In the genomic region with DNA sequence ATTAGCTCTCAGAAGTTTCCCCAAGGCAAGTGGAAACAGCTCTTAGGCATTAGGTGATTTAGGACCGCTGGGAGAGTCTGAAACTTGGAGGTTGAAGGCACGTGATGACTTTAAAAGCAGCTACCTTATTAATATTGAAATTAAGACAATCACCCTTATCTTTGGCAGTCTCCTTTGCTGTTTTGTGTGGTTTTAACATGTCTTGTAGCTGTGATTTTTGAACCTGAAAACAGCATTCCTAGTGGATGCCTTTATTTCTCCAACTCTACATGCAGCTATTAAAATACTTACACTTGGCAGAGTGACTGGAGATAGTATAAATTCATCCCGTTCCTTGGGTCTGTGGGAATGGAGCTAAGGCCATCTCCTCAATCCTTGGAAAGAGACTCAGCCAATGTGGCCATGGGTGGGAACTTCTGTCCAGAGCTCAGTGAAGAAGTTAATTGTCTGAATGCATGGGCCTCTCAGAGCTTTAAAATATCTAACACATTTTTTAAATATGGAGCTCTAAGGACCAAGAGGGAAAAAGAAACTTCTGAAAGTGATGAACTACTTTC, we compare ENCODE assay signal across 25 mouse cellular contexts. TPM values are rescaled to one million over a fixed set of nuclear protein-coding genes. Genes with fewer than 3 reads are reported as not detected.
DNase-seq lines count a peak whose midpoint lies in the region; ATAC-seq lines count a peak whose summit lies in the region.
"Had no signal": no experiment of that assay in that cellular context is flagged by ENCODE, and none has a peak within 500 bp of the region (broad histone marks: within the 10 kb centered on the region; RNA-seq: fewer than 3 reads in every experiment).

No protein-coding gene starts in this region.

- H3K9me3 ChIP-seq in heart, embryonic 10.5 days, result no peaks in the 10 kb centered on the region
- H3K9me3 ChIP-seq in heart, embryonic 12.5 days (replicated peaks), result no peaks in the 10 kb centered on the region
- no peaks in the 10 kb centered on the region for H3K9me3 ChIP-seq in midbrain, embryonic 11.5 days (ENCODE audit: control insufficient read depth, low read length)
- no peaks in the 10 kb centered on the region for H3K9me3 ChIP-seq in midbrain, embryonic 13.5 days
- no peaks in the 10 kb centered on the region for H3K9me3 ChIP-seq in limb, embryonic 11.5 days (ENCODE audit: control insufficient read depth, low read length)
- no peaks in the 10 kb centered on the region for H3K9me3 ChIP-seq in limb, embryonic 15.5 days
- H3K9me3 ChIP-seq: forebrain, embryonic 12.5 days; hindbrain, embryonic 15.5 days had no signal

- peaks cover 32% of the 10 kb centered on the region for H3K4me1 ChIP-seq in heart, embryonic 10.5 days
- peaks cover 19% of the 10 kb centered on the region for H3K4me1 ChIP-seq in heart, embryonic 12.5 days (replicated peaks)
- peaks cover 8% of the 10 kb centered on the region; the same call in 1 of the 2 replicates for H3K4me1 ChIP-seq in midbrain, embryonic 11.5 days (ENCODE audit: control insufficient read depth, insufficient read depth, low read length)
- peaks cover 12% of the 10 kb centered on the region for H3K4me1 ChIP-seq in midbrain, embryonic 13.5 days (replicated peaks)
- peaks cover 18% of the 10 kb centered on the region for H3K4me1 ChIP-seq in limb, embryonic 11.5 days (ENCODE audit: control insufficient read depth, insufficient read depth, low read length)
- peaks cover 40% of the 10 kb centered on the region for H3K4me1 ChIP-seq in limb, embryonic 15.5 days

- H3K27me3 ChIP-seq in heart, embryonic 10.5 days (ENCODE audit: insufficient read depth, poor library complexity, severe bottlenecking), result peaks cover 100% of the 10 kb centered on the region
- peaks cover 92% of the 10 kb centered on the region for H3K27me3 ChIP-seq in heart, embryonic 12.5 days (replicated peaks)
- H3K27me3 ChIP-seq in midbrain, embryonic 11.5 days (ENCODE audit: control insufficient read depth, insufficient read depth, low read length), result peaks cover 96% of the 10 kb centered on the region
- H3K27me3 ChIP-seq in midbrain, embryonic 13.5 days, result peaks cover 99% of the 10 kb centered on the region
- H3K27me3 ChIP-seq in limb, embryonic 11.5 days (ENCODE audit: control insufficient read depth, insufficient read depth, low read length), result peaks cover 43% of the 10 kb centered on the region
- peaks cover 57% of the 10 kb centered on the region for H3K27me3 ChIP-seq in limb, embryonic 15.5 days

- H3K4me2 ChIP-seq in heart, embryonic 12.5 days, result no peak overlapping the region
- H3K4me2 ChIP-seq in midbrain, embryonic 11.5 days, result no peak overlapping the region
- H3K4me2 ChIP-seq in midbrain, embryonic 13.5 days (replicated peaks), result no peak overlapping the region
- peak overlapping the region; percentile 47 for H3K4me2 ChIP-seq in limb, embryonic 11.5 days (ENCODE audit: low read depth, severe bottlenecking)
- H3K4me2 ChIP-seq in limb, embryonic 15.5 days, result peak overlapping the region; percentile 65
- H3K4me2 ChIP-seq: forebrain, embryonic 12.5 days; heart, embryonic 11.5 days; hindbrain, embryonic 15.5 days had no signal

- no peak overlapping the region for H3K4me3 ChIP-seq in heart, embryonic 10.5 days
- no peak overlapping the region for H3K4me3 ChIP-seq in heart, embryonic 12.5 days
- no peak overlapping the region for H3K4me3 ChIP-seq in midbrain, embryonic 11.5 days (ENCODE audit: low read depth, low read length)
- H3K4me3 ChIP-seq in midbrain, embryonic 13.5 days (replicated peaks), result no peak overlapping the region
- H3K4me3 ChIP-seq in limb, embryonic 11.5 days (ENCODE audit: low read depth, low read length), result peak overlapping the region; percentile 63
- H3K4me3 ChIP-seq in limb, embryonic 15.5 days, result peak overlapping the region; percentile 66
- H3K4me3 ChIP-seq: erythroblast, embryonic 14.5 days; forebrain, embryonic 12.5 days; hindbrain, embryonic 15.5 days had no signal

- no peak for ATAC-seq in heart, embryonic 12.5 days (ENCODE audit: insufficient number of reproducible peaks, low FRiP score)
- no peak for ATAC-seq in midbrain, embryonic 11.5 days (ENCODE audit: low FRiP score)
- no peak for ATAC-seq in midbrain, embryonic 13.5 days
- no peak for ATAC-seq in limb, embryonic 11.5 days (ENCODE audit: insufficient number of reproducible peaks, low FRiP score, low TSS enrichment, low read depth)
- no peak for ATAC-seq in limb, embryonic 15.5 days (ENCODE audit: insufficient number of reproducible peaks, low FRiP score, low TSS enrichment, low read depth)
- ATAC-seq: forebrain, embryonic 16.5 days had no signal

- H3K9ac ChIP-seq in heart, embryonic 12.5 days, result no peak overlapping the region
- H3K9ac ChIP-seq in midbrain, embryonic 11.5 days (ENCODE audit: low read length), result no peak overlapping the region
- H3K9ac ChIP-seq in midbrain, embryonic 13.5 days (replicated peaks), result no peak overlapping the region
- peak overlapping the region; percentile 50 for H3K9ac ChIP-seq in limb, embryonic 11.5 days (ENCODE audit: low read length)
- no peak overlapping the region for H3K9ac ChIP-seq in limb, embryonic 15.5 days
- H3K9ac ChIP-seq: forebrain, embryonic 12.5 days; hindbrain, embryonic 15.5 days had no signal

- DNase-seq in heart, embryonic 10.5 days (ENCODE audit: low spot score), result peak; percentile 47
- DNase-seq in midbrain, embryonic 11.5 days (ENCODE audit: low spot score, missing footprints), result peak; percentile 93
- no peak for DNase-seq in limb, embryonic 11.5 days (ENCODE audit: low spot score)
- no peak for DNase-seq in cerebellum, postnatal 36 days
- no peak for DNase-seq in kidney, postnatal 10 days
- DNase-seq: adrenal gland, postnatal 10 days; cerebellum, adult 11 months; cerebellum, adult 8-10 months; cerebellum, postnatal 14 days; gastrocnemius, postnatal 10 days; heart, adult 18-20 months had no signal

- no peaks in the 10 kb centered on the region for H3K36me3 ChIP-seq in heart, embryonic 10.5 days
- H3K36me3 ChIP-seq in heart, embryonic 12.5 days, result no peaks in the 10 kb centered on the region
- no peaks in the 10 kb centered on the region for H3K36me3 ChIP-seq in midbrain, embryonic 11.5 days (ENCODE audit: control insufficient read depth, insufficient read depth, low read length)
- no peaks in the 10 kb centered on the region for H3K36me3 ChIP-seq in midbrain, embryonic 13.5 days
- no peaks in the 10 kb centered on the region for H3K36me3 ChIP-seq in limb, embryonic 11.5 days (ENCODE audit: control insufficient read depth, insufficient read depth, low read length)
- no peaks in the 10 kb centered on the region for H3K36me3 ChIP-seq in limb, embryonic 15.5 days
- H3K36me3 ChIP-seq: forebrain, embryonic 12.5 days; hindbrain, embryonic 15.5 days had no signal

- 2% methylated on average over 3 of the region's 3 CpGs for WGBS in heart, embryonic 10.5 days
- WGBS in heart, embryonic 12.5 days, result 3% methylated on average over 3 of the region's 3 CpGs
- WGBS in midbrain, embryonic 11.5 days, result 3% methylated on average over 3 of the region's 3 CpGs
- WGBS in midbrain, embryonic 13.5 days, result 1% methylated on average over 3 of the region's 3 CpGs
- WGBS in limb, embryonic 11.5 days, result 3% methylated on average over 3 of the region's 3 CpGs
- WGBS in limb, embryonic 15.5 days, result 15% methylated on average over 3 of the region's 3 CpGs

- H3K27ac ChIP-seq in heart, embryonic 10.5 days, result no peak overlapping the region
- H3K27ac ChIP-seq in heart, embryonic 12.5 days (ENCODE audit: poor library complexity, severe bottlenecking), result no peak overlapping the region
- no peak overlapping the region for H3K27ac ChIP-seq in midbrain, embryonic 11.5 days (ENCODE audit: low read depth, low read length)
- no peak overlapping the region for H3K27ac ChIP-seq in midbrain, embryonic 13.5 days
- H3K27ac ChIP-seq in limb, embryonic 11.5 days (replicated peaks; ENCODE audit: low read depth, low read length), result no peak overlapping the region
- H3K27ac ChIP-seq in limb, embryonic 15.5 days, result no peak overlapping the region; the same call in 1 of the 2 replicates
- H3K27ac ChIP-seq: forebrain, embryonic 12.5 days; hindbrain, embryonic 15.5 days had no signal

RNA-seq across cellular contexts. Expression of gene Hoxd13, which starts 2.6 kb away (rescaled TPM):
- polyA plus RNA-seq in heart, embryonic 10.5 days (2016; fragmentation: Nextera tagmentation; extraction: Ambion mirVana), result 0.40 TPM in 1 of 2 replicates, not detected in the other
- polyA plus RNA-seq in heart, embryonic 12.5 days (2016; fragmentation: Nextera tagmentation; extraction: Ambion mirVana), result 0.09 and 0.12 TPM in 2 replicates
- polyA plus RNA-seq in midbrain, embryonic 11.5 days (2014; fragmentation: Nextera tagmentation; extraction: Ambion mirVana), result not detected in 2 replicates
- not detected in 2 replicates for polyA plus RNA-seq in midbrain, embryonic 13.5 days (2015; fragmentation: Nextera tagmentation; extraction: Ambion mirVana)
- polyA plus RNA-seq in limb, embryonic 11.5 days (2014; fragmentation: Nextera tagmentation; extraction: Ambion mirVana), result 55.3 and 59.8 TPM in 2 replicates
- 20.8 and 32.3 TPM in 2 replicates for polyA plus RNA-seq in limb, embryonic 15.5 days (2015; fragmentation: Nextera tagmentation; extraction: Ambion mirVana)
- polyA plus RNA-seq: C2C12; embryonic facial prominence, embryonic 14.5 days; erythroblast, embryonic 14.5 days; forebrain, embryonic 12.5 days; forebrain, embryonic 16.5 days; frontal cortex, adult 2 months; heart, embryonic 11.5 days; heart, embryonic 16.5 days; hindbrain, embryonic 11.5 days; hindbrain, embryonic 15.5 days had no signal

RNA-seq across cellular contexts. Expression of gene Hoxd12, which starts 4.1 kb away (rescaled TPM):
- polyA plus RNA-seq in heart, embryonic 10.5 days (2016; fragmentation: Nextera tagmentation; extraction: Ambion mirVana), result 1.1 TPM in 1 of 2 replicates, not detected in the other
- 0.14 and 0.15 TPM in 2 replicates for polyA plus RNA-seq in heart, embryonic 12.5 days (2016; fragmentation: Nextera tagmentation; extraction: Ambion mirVana)
- not detected in 2 replicates for polyA plus RNA-seq in midbrain, embryonic 11.5 days (2014; fragmentation: Nextera tagmentation; extraction: Ambion mirVana)
- polyA plus RNA-seq in midbrain, embryonic 13.5 days (2015; fragmentation: Nextera tagmentation; extraction: Ambion mirVana), result not detected in 2 replicates
- polyA plus RNA-seq in limb, embryonic 11.5 days (2014; fragmentation: Nextera tagmentation; extraction: Ambion mirVana), result 80.7 and 82.2 TPM in 2 replicates
- 27.0 and 30.6 TPM in 2 replicates for polyA plus RNA-seq in limb, embryonic 15.5 days (2015; fragmentation: Nextera tagmentation; extraction: Ambion mirVana)
- polyA plus RNA-seq: brain, embryonic 14.5 days; C2C12; embryonic facial prominence, embryonic 14.5 days; erythroblast, embryonic 14.5 days; forebrain, embryonic 12.5 days; forebrain, embryonic 16.5 days; frontal cortex, adult 2 months; heart, embryonic 11.5 days; heart, embryonic 16.5 days; hindbrain, embryonic 11.5 days; hindbrain, embryonic 15.5 days had no signal

RNA-seq across cellular contexts. Expression of gene Hoxd11, which starts 8.6 kb away (rescaled TPM):
- polyA plus RNA-seq in heart, embryonic 10.5 days (2016; fragmentation: Nextera tagmentation; extraction: Ambion mirVana), result 0.07 and 2.1 TPM in 2 replicates
- not detected in 2 replicates for polyA plus RNA-seq in heart, embryonic 12.5 days (2016; fragmentation: Nextera tagmentation; extraction: Ambion mirVana)
- polyA plus RNA-seq in midbrain, embryonic 11.5 days (2014; fragmentation: Nextera tagmentation; extraction: Ambion mirVana), result not detected in 2 replicates
- polyA plus RNA-seq in midbrain, embryonic 13.5 days (2015; fragmentation: Nextera tagmentation; extraction: Ambion mirVana), result not detected in 2 replicates
- polyA plus RNA-seq in limb, embryonic 11.5 days (2014; fragmentation: Nextera tagmentation; extraction: Ambion mirVana), result 59.6 and 64.4 TPM in 2 replicates
- polyA plus RNA-seq in limb, embryonic 15.5 days (2015; fragmentation: Nextera tagmentation; extraction: Ambion mirVana), result 7.1 and 10.3 TPM in 2 replicates
- polyA plus RNA-seq: brain, embryonic 14.5 days; C2C12; embryonic facial prominence, embryonic 14.5 days; erythroblast, embryonic 14.5 days; forebrain, embryonic 12.5 days; forebrain, embryonic 16.5 days; frontal cortex, adult 2 months; heart, embryonic 11.5 days; heart, embryonic 16.5 days; hindbrain, embryonic 11.5 days; hindbrain, embryonic 15.5 days had no signal

RNA-seq across cellular contexts. Expression of gene Evx2, which starts 11.4 kb away (rescaled TPM):
- polyA plus RNA-seq in heart, embryonic 10.5 days (2016; fragmentation: Nextera tagmentation; extraction: Ambion mirVana), result not detected in 2 replicates
- not detected in 2 replicates for polyA plus RNA-seq in heart, embryonic 12.5 days (2016; fragmentation: Nextera tagmentation; extraction: Ambion mirVana)
- 1.5 and 1.9 TPM in 2 replicates for polyA plus RNA-seq in midbrain, embryonic 11.5 days (2014; fragmentation: Nextera tagmentation; extraction: Ambion mirVana)
- 0.62 and 0.89 TPM in 2 replicates for polyA plus RNA-seq in midbrain, embryonic 13.5 days (2015; fragmentation: Nextera tagmentation; extraction: Ambion mirVana)
- 3.3 and 3.8 TPM in 2 replicates for polyA plus RNA-seq in limb, embryonic 11.5 days (2014; fragmentation: Nextera tagmentation; extraction: Ambion mirVana)
- polyA plus RNA-seq in limb, embryonic 15.5 days (2015; fragmentation: Nextera tagmentation; extraction: Ambion mirVana), result 0.96 and 1.4 TPM in 2 replicates
- polyA plus RNA-seq: C2C12; embryonic facial prominence, embryonic 14.5 days; erythroblast, embryonic 14.5 days; forebrain, embryonic 12.5 days; forebrain, embryonic 16.5 days; frontal cortex, adult 2 months; heart, embryonic 11.5 days; heart, embryonic 16.5 days had no signal

RNA-seq across cellular contexts. Expression of gene Hoxd10, which starts 21.0 kb away (rescaled TPM):
- polyA plus RNA-seq in heart, embryonic 10.5 days (2016; fragmentation: Nextera tagmentation; extraction: Ambion mirVana), result 2.3 TPM in 1 of 2 replicates, not detected in the other
- 0.10 TPM in 1 of 2 replicates, not detected in the other for polyA plus RNA-seq in heart, embryonic 12.5 days (2016; fragmentation: Nextera tagmentation; extraction: Ambion mirVana)
- not detected in 2 replicates for polyA plus RNA-seq in midbrain, embryonic 11.5 days (2014; fragmentation: Nextera tagmentation; extraction: Ambion mirVana)
- not detected in 2 replicates for polyA plus RNA-seq in midbrain, embryonic 13.5 days (2015; fragmentation: Nextera tagmentation; extraction: Ambion mirVana)
- 52.0 and 55.0 TPM in 2 replicates for polyA plus RNA-seq in limb, embryonic 11.5 days (2014; fragmentation: Nextera tagmentation; extraction: Ambion mirVana)
- polyA plus RNA-seq in limb, embryonic 15.5 days (2015; fragmentation: Nextera tagmentation; extraction: Ambion mirVana), result 12.4 and 14.5 TPM in 2 replicates
- polyA plus RNA-seq: C2C12; erythroblast, embryonic 14.5 days; forebrain, embryonic 12.5 days; forebrain, embryonic 16.5 days; frontal cortex, adult 2 months; heart, embryonic 16.5 days; hindbrain, embryonic 11.5 days; hindbrain, embryonic 15.5 days had no signal

Comparison
In these comparisons a context has a peak if more than half of its experiments do, and no peak if none do; other contexts are left out.
1. DNase-seq: peak in heart, embryonic 10.5 days (single experiment) and midbrain, embryonic 11.5 days (single experiment); none in limb, embryonic 11.5 days (single experiment), cerebellum, postnatal 36 days (0 of 2) and kidney, postnatal 10 days (single experiment).
2. H3K4me3 ChIP-seq: peak in limb, embryonic 11.5 days (single experiment) and limb, embryonic 15.5 days (single experiment); none in heart, embryonic 10.5 days (single experiment), heart, embryonic 12.5 days (single experiment), midbrain, embryonic 11.5 days (single experiment) and midbrain, embryonic 13.5 days (single experiment).
3. H3K4me2 ChIP-seq: peak in limb, embryonic 11.5 days (single experiment) and limb, embryonic 15.5 days (single experiment); none in heart, embryonic 12.5 days (single experiment), midbrain, embryonic 11.5 days (single experiment) and midbrain, embryonic 13.5 days (single experiment).
4. RNA of gene Hoxd13, which starts 2.6 kb away (polyA plus RNA-seq): 55.3 to 59.8 TPM in limb, embryonic 11.5 days and 20.8 to 32.3 TPM in limb, embryonic 15.5 days; 0.40 TPM in heart, embryonic 10.5 days, 0.09 to 0.12 TPM in heart, embryonic 12.5 days, not detected in midbrain, embryonic 13.5 days and not detected in midbrain, embryonic 11.5 days; every median in the first group is over 10 times any median in the second.
5. RNA of gene Hoxd12, which starts 4.1 kb away (polyA plus RNA-seq): 80.7 to 82.2 TPM in limb, embryonic 11.5 days and 27.0 to 30.6 TPM in limb, embryonic 15.5 days; 1.1 TPM in heart, embryonic 10.5 days, 0.14 to 0.15 TPM in heart, embryonic 12.5 days, not detected in midbrain, embryonic 11.5 days and not detected in midbrain, embryonic 13.5 days; every median in the first group is over 10 times any median in the second.